Mouse (Mus musculus) hindbrain, embryonic 16.5 days (tissue): Measurements from ENCODE around the gene Ybx3. TPM values are rescaled to one million over a fixed set of nuclear protein-coding genes. Genes with fewer than 3 reads are reported as not detected.
A peak's percentile ranks its signal among the peaks of the same experiment; 100 is the strongest.

ENCODE experiments used
- ATAC-seq: fragments of 200-750 bp; cut with Nextera tagmentation; 2 replicates; pipeline ENCODE4 v1.8.0; 2017; ENCODE audit warnings: moderate TSS enrichment, moderate library complexity
- H3K27ac ChIP-seq: fragments of 300-500 bp; sonication (generic); 2 replicates; pipeline ENCODE4 v1.5.1; 2014; ENCODE audit warnings: low read depth, mild to moderate bottlenecking, control low read depth, low read length, moderate library complexity
- H3K27me3 ChIP-seq: fragments of 300-500 bp; sonication (generic); replicated peaks from 2 replicates; pipeline ENCODE4 v1.6.1; 2014; ENCODE audit warnings: low read length; ENCODE audit not compliant: control insufficient read depth, insufficient read depth
- H3K36me3 ChIP-seq: fragments of 300-500 bp; sonication (generic); 2 replicates; pipeline ENCODE4 v1.6.1; 2014; ENCODE audit warnings: mild to moderate bottlenecking, low read length, moderate library complexity, mixed read lengths; ENCODE audit not compliant: control insufficient read depth, insufficient read depth
- H3K4me1 ChIP-seq: fragments of 300-500 bp; sonication (generic); 2 replicates; pipeline ENCODE4 v1.6.1; 2014; ENCODE audit warnings: low read depth, low read length; ENCODE audit not compliant: control insufficient read depth, insufficient read depth
- H3K4me2 ChIP-seq: fragments of 300-500 bp; sonication (generic); 2 replicates; pipeline ENCODE4 v1.6.1; 2014; ENCODE audit warnings: mild to moderate bottlenecking, low read length, control low read depth, moderate library complexity
- H3K4me3 ChIP-seq: fragments of 300-500 bp; sonication (generic); 2 replicates; pipeline ENCODE4 v1.5.1; 2014; ENCODE audit warnings: mild to moderate bottlenecking, low read length, control low read depth, moderate library complexity
- H3K9ac ChIP-seq: fragments of 300-500 bp; sonication (generic); 2 replicates; pipeline ENCODE4 v1.6.1; 2014; ENCODE audit warnings: low read depth, mild to moderate bottlenecking, control low read depth, low read length, moderate library complexity
- H3K9me3 ChIP-seq: fragments of 300-500 bp; sonication (generic); 2 replicates; pipeline ENCODE4 v1.6.1; 2014; ENCODE audit warnings: mild to moderate bottlenecking, low read length, moderate library complexity; ENCODE audit not compliant: control insufficient read depth
- WGBS: fragments of 180-500 bp; shearing (Covaris S2); extraction: QIAGEN DNeasy Blood & Tissue Kit; methylation state at CpG from one replicate; pipeline ENCODE4 v1.1.7; 2014; 5-methylcytosine and 5-hydroxymethylcytosine counted together
- polyA plus RNA-seq: library from polyadenylated mRNA; unstranded; fragments of >200 nt; fragmentation: Nextera tagmentation; extraction: Ambion mirVana; gene quantifications from 2 replicates; pipeline ENCODE4 v1.2.1, GENCODE M21; 2015

Gene Ybx3
- polyA plus RNA-seq, result 19.8 and 23.5 TPM in 2 replicates

- Histone ChIP-seq H3K27ac (peak within 1 kb of the TSS; percentile 90), H3K27me3 (no peaks in the 10 kb centered on the region), H3K9ac (peak within 1 kb of the TSS; percentile 96), H3K4me2 (peak within 1 kb of the TSS; percentile 93), H3K4me1 (peaks cover 15% of the 10 kb centered on the region), H3K4me3 (peak within 1 kb of the TSS; percentile 98), H3K9me3 (no peaks in the 10 kb centered on the region), H3K36me3 (no peaks in the 10 kb centered on the region)
- ATAC-seq, result peak; percentile 97
- 2% methylated on average over 46 of the region's 107 CpGs for WGBS
These were observed at the start of gene Ybx3 for GRCm38 (mm10) chr6:131388040-131389021. Gene Ybx3, minus strand, starts transcription at chr6:131388476.

GRCm38 (mm10) chr6:131436626-131437025, 48.4 kb upstream of the Ybx3 start:
- no peak overlapping the region for H3K9ac ChIP-seq
- H3K27me3 ChIP-seq, result no peaks in the 10 kb centered on the region; the same call in 1 of the 2 replicates
- H3K27ac ChIP-seq, result no peak overlapping the region
- no peak overlapping the region for H3K4me2 ChIP-seq
- 0 out of 2 replicates have a peak, but pooled peaks cover 2% of the 10 kb centered on the region for H3K9me3 ChIP-seq
- ATAC-seq, result no peak
- no peak overlapping the region for H3K4me3 ChIP-seq
- H3K4me1 ChIP-seq, result no peaks in the 10 kb centered on the region
- H3K36me3 ChIP-seq, result no peaks in the 10 kb centered on the region

GRCm38 (mm10) chr6:131434088-131434487, 45.8 kb upstream of the Ybx3 start:
- WGBS, result 91% methylated on average over 1 of the region's 1 CpGs
- peak overlapping the region; percentile 71; the same call in 1 of the 2 replicates for H3K9ac ChIP-seq
- no peaks in the 10 kb centered on the region for H3K36me3 ChIP-seq
- peak overlapping the region; percentile 51 for H3K4me3 ChIP-seq
- H3K4me1 ChIP-seq, result no peaks in the 10 kb centered on the region
- H3K9me3 ChIP-seq, result no peaks in the 10 kb centered on the region
- H3K4me2 ChIP-seq, result peak overlapping the region; percentile 92
- no peaks in the 10 kb centered on the region; the same call in 1 of the 2 replicates for H3K27me3 ChIP-seq
- no peak overlapping the region for H3K27ac ChIP-seq
- peak; percentile 49; the same call in 1 of the 2 replicates for ATAC-seq

- WGBS, result 8% methylated on average over 38 of the region's 39 CpGs
- peak; percentile 89 for ATAC-seq
- Histone ChIP-seq H3K36me3 (no peaks in the 10 kb centered on the region), H3K9ac (peak overlapping the region; percentile 71), H3K27ac (no peak overlapping the region), H3K4me2 (peak overlapping the region; percentile 92), H3K9me3 (no peaks in the 10 kb centered on the region), H3K4me1 (no peaks in the 10 kb centered on the region), H3K4me3 (peak overlapping the region; percentile 51), H3K27me3 (no peaks in the 10 kb centered on the region; the same call in 1 of the 2 replicates)
These were observed 45.1 kb upstream of the Ybx3 start for GRCm38 (mm10) chr6:131433153-131434048.

GRCm38 (mm10) chr6:131421572-131421971, 33.3 kb upstream of the Ybx3 start:
- Histone ChIP-seq H3K4me2 (no peak overlapping the region), H3K27ac (no peak overlapping the region), H3K9ac (no peak overlapping the region), H3K4me3 (no peak overlapping the region), H3K9me3 (no peaks in the 10 kb centered on the region), H3K27me3 (no peaks in the 10 kb centered on the region), H3K4me1 (no peaks in the 10 kb centered on the region), H3K36me3 (no peaks in the 10 kb centered on the region)
- 74% methylated on average over 3 of the region's 3 CpGs for WGBS
- no peak for ATAC-seq

GRCm38 (mm10) chr6:131419614-131420013, 31.3 kb upstream of the Ybx3 start:
- 88% methylated on average over 3 of the region's 3 CpGs for WGBS
- no peak overlapping the region for H3K4me3 ChIP-seq
- H3K9me3 ChIP-seq, result no peaks in the 10 kb centered on the region
- H3K9ac ChIP-seq, result no peak overlapping the region
- ATAC-seq, result no peak
- H3K4me2 ChIP-seq, result no peak overlapping the region
- no peaks in the 10 kb centered on the region for H3K4me1 ChIP-seq
- no peaks in the 10 kb centered on the region for H3K36me3 ChIP-seq
- no peak overlapping the region for H3K27ac ChIP-seq
- H3K27me3 ChIP-seq, result no peaks in the 10 kb centered on the region

- Histone ChIP-seq H3K27ac (no peak overlapping the region), H3K36me3 (no peaks in the 10 kb centered on the region), H3K4me1 (no peaks in the 10 kb centered on the region), H3K4me2 (no peak overlapping the region), H3K4me3 (no peak overlapping the region), H3K27me3 (no peaks in the 10 kb centered on the region), H3K9ac (no peak overlapping the region), H3K9me3 (no peaks in the 10 kb centered on the region)
- peak; percentile 78 for ATAC-seq
These were observed 30.5 kb upstream of the Ybx3 start for GRCm38 (mm10) chr6:131418770-131419169.

- ATAC-seq, result no peak
- WGBS, result 88% methylated on average over 6 of the region's 6 CpGs
- Histone ChIP-seq H3K9ac (no peak overlapping the region), H3K9me3 (no peaks in the 10 kb centered on the region), H3K4me3 (no peak overlapping the region), H3K27me3 (no peaks in the 10 kb centered on the region), H3K4me1 (no peaks in the 10 kb centered on the region), H3K27ac (no peak overlapping the region), H3K4me2 (no peak overlapping the region), H3K36me3 (no peaks in the 10 kb centered on the region)
These were observed 23.0 kb upstream of the Ybx3 start for GRCm38 (mm10) chr6:131411116-131411843.
